Mouse (Mus musculus): ENCODE data around the gene Rprm. TPM values are rescaled to one million over a fixed set of nuclear protein-coding genes. Genes with fewer than 3 reads are reported as not detected.

The Rprm gene
- polyA plus RNA-seq, 1 experiment from 2014 or later, result 110 TPM

- H3K9me3 ChIP-seq, result no peaks in the 10 kb centered on the region
- no peak for DNase-seq (ENCODE audit: low spot score)
- H3K27me3 ChIP-seq (ENCODE audit: insufficient read depth, poor library complexity, severe bottlenecking), result no peaks in the 10 kb centered on the region
- H3K4me1 ChIP-seq (replicated peaks), result no peaks in the 10 kb centered on the region
- no peak overlapping the region for H3K27ac ChIP-seq
- no peaks in the 10 kb centered on the region for H3K36me3 ChIP-seq
- H3K4me3 ChIP-seq, result no peak overlapping the region
- 42% methylated on average over 1 of the region's 1 CpGs for WGBS
These were observed 22.9 kb downstream of the Rprm start for GRCm38 (mm10) chr2:54062421-54062820.

- Histone ChIP-seq H3K27ac (no peak overlapping the region), H3K9me3 (no peaks in the 10 kb centered on the region)
These were observed 24.3 kb downstream of the Rprm start for GRCm38 (mm10) chr2:54061039-54061438.

More at GRCm38 (mm10) chr2:54061039-54061438, 24.3 kb downstream of the Rprm start:
- no peak for DNase-seq (ENCODE audit: low spot score)
- Histone ChIP-seq H3K27me3 (ENCODE audit: insufficient read depth, poor library complexity, severe bottlenecking) (no peaks in the 10 kb centered on the region), H3K4me3 (no peak overlapping the region), H3K36me3 (no peaks in the 10 kb centered on the region), H3K4me1 (replicated peaks) (no peaks in the 10 kb centered on the region)

Data from hindbrain, embryonic 10.5 days (tissue).